Mouse (Mus musculus) small intestine, adult 2 months (tissue): ENCODE results near the gene Actr3.

Source experiments
- CTCF ChIP-seq: fragments of 200-500 bp; IDR thresholded peaks from 2 replicates; pipeline ENCODE4 v1.5.1; 2012; ENCODE audit warnings: low read depth, mild to moderate bottlenecking, control low read depth, inconsistent platforms, low read length, moderate library complexity, mixed read lengths; ENCODE audit not compliant: insufficient replicate concordance, insufficient read length; ENCODE audit errors: extremely low read depth
- POLR2A ChIP-seq: fragments of 200-500 bp; IDR thresholded peaks from 2 replicates; pipeline ENCODE4 v1.6.1; 2012; ENCODE audit warnings: low read depth, mild to moderate bottlenecking, control low read depth, inconsistent platforms, low read length, moderate library complexity

DNA sequence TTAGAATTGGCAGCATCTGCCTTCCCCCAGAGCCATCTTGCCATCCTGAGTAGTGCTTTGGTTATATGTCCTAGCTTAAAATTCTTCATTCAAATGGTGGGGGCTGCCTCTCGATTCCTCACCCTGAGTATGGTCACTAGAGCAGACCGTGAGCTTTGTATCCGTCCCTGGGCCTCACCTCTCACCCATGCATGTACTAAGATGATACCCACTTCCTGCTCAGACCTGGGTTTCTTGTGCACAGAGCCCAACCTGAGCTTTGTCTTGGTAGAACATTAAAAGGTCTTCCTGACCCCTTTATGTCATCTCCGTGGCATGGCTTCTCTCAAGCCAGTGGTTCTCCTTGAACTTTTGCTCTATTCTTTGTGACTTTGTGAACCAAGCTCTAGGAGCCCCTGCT is 28.5 kb upstream of the Actr3 start:
- TF ChIP-seq CTCF (no peak), POLR2A (no peak)
